In genomic region chr10:93771931-93772465, GRCm38 (mm10) we compare ENCODE assay signal across 7 mouse cellular contexts.
A peak's percentile ranks its signal among the peaks of the same experiment; 100 is the strongest.
DNase-seq lines count a peak whose midpoint lies in the region; ATAC-seq lines count a peak whose summit lies in the region.

No protein-coding gene starts in this region.

- ATAC-seq in frontal cortex, adult (ENCODE audit: low TSS enrichment): peak; percentile 84

- DNase-seq in ovary, adult 18-20 months (ENCODE audit: low spot score): peak; percentile 44
- DNase-seq in ovary, postnatal 14 days (ENCODE audit: low spot score): no peak
- peak; percentile 32 for DNase-seq in left cerebral cortex, adult 11 months (ENCODE audit: low spot score)
- DNase-seq in telencephalon, adult 2 months (ENCODE audit: low read depth, low spot score): peak; percentile 71
- no peak for DNase-seq in thymus, postnatal 25 days
- no peak for DNase-seq in lung, postnatal 4 days

Comparison
In these comparisons a context has a peak if more than half of its experiments do, and no peak if none do; other contexts are left out.
1. DNase-seq: peak in ovary, adult 18-20 months (single experiment), left cerebral cortex, adult 11 months (single experiment) and telencephalon, adult 2 months (single experiment); none in ovary, postnatal 14 days (single experiment), thymus, postnatal 25 days (single experiment) and lung, postnatal 4 days (0 of 2).